Mouse (Mus musculus): ENCODE data around the gene Ap1s1. TPM values are rescaled to one million over a fixed set of nuclear protein-coding genes. Genes with fewer than 3 reads are reported as not detected.

Gene Ap1s1
- polyA plus RNA-seq, 1 experiment from 2014 or later, result 214 TPM

DNA sequence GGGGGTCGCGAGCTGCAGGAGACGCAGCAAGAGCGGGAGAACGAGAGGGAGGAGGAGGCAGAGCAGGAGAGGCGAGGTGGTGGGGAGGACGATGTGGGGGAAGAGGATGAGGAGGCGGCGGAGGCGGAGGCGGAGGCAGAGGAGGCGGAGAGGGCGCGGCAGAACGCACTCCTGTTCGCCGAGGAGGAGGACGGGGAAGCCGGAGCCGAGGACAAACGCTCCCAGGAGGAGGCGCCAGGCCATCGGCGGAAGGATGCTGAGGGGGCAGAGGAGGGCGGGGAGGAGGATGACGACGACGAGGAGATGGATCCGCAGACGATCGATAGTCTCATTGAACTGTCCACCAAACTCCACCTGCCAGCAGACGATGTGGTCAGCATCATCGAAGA lies 13.9 kb downstream of the Ap1s1 start:
- H3K9me3 ChIP-seq, result no peaks in the 10 kb centered on the region
- under 1% methylated on average over 33 of the region's 33 CpGs for WGBS
- H3K4me2 ChIP-seq (replicated peaks), result peak overlapping the region; percentile 97
- H3K4me3 ChIP-seq, result peak overlapping the region; percentile 52
- H3K27ac ChIP-seq (replicated peaks), result no peak overlapping the region
- H3K36me3 ChIP-seq, result peaks cover 18% of the 10 kb centered on the region
- peak overlapping the region; percentile 55; the same call in 1 of the 2 replicates for H3K9ac ChIP-seq (replicated peaks)
- peaks cover 41% of the 10 kb centered on the region for H3K4me1 ChIP-seq
- peaks cover 71% of the 10 kb centered on the region for H3K27me3 ChIP-seq
- ATAC-seq (ENCODE audit: low FRiP score, low read depth), result no peak

DNA sequence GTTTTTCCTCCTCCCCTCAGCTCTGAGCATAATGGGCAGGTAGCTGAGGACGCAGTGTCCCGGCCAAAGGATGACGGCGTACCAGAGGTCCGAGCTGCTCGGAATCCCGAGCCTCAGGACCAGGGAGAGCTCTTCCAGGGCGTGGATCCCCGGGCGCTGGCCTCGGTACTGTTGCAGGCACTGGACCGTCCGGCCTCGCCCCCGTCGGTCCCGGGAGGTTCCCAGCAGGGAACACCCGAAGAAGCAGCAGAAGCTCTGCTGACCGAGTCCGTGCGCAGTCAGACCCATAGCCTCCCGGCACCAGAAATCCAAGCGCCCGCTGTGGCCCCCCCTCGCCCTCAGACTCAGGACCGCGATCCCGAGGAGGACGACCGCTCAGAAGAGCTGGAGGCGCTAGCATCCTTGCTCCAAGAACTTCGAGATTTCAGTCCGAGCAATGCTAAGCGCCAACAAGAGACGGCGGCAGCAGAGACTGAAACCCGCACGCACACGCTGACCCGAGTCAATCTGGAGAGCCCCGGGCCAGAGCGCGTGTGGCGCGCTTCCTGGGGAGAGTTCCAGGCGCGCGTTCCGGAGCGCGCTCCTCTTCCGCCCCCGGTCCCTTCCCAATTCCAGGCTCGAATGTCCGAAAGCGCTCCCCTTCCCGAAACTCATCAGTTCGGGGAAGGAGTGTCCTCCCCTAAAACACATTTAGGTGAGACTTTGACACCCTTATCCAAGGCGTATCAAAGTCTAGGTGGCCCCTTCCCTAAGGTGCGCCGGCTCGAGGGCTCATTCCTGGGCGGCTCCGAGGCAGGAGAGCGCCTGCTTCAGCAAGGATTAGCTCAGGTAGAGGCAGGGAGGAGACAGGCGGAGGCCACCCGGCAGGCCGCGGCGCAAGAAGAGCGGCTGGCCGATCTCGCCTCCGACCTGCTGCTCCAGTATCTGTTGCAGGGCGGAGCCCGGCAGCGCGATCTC lies 14.6 kb downstream of the Ap1s1 start:
- Histone ChIP-seq H3K4me2 (replicated peaks) (peak overlapping the region; percentile 97), H3K27ac (replicated peaks) (no peak overlapping the region), H3K27me3 (peaks cover 78% of the 10 kb centered on the region), H3K4me1 (peaks cover 41% of the 10 kb centered on the region), H3K4me3 (peak overlapping the region; percentile 52), H3K9me3 (no peaks in the 10 kb centered on the region), H3K9ac (replicated peaks) (peak overlapping the region; percentile 55; the same call in 1 of the 2 replicates), H3K36me3 (peaks cover 11% of the 10 kb centered on the region)
- WGBS, result under 1% methylated on average over 78 of the region's 78 CpGs
- ATAC-seq (ENCODE audit: low FRiP score, low read depth), result no peak

DNA sequence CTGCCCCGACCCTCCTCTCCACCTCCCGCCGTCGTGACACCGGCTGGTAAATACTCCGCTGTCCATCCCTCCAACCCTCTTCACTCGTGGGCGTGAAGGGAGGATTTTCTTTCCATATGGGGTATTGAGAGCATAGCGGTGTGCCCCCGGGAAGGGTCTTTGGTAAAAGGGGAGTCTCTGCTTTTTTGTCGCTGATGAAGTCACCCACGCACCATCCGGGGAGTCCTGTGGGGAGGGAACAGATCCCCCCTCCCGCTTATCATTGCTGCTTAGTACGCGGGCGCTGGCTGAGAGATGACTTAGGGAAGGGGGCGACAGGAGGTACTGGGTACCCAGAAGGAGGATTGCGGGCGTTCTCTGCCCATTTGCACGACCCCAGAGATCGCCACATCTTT lies 15.5 kb downstream of the Ap1s1 start:
- H3K4me2 ChIP-seq (replicated peaks), result peak overlapping the region; percentile 97
- peaks cover 41% of the 10 kb centered on the region for H3K4me1 ChIP-seq
- H3K9ac ChIP-seq (replicated peaks), result no peak overlapping the region
- H3K4me3 ChIP-seq, result peak overlapping the region; percentile 52
- H3K36me3 ChIP-seq, result 0 out of 2 replicates have a peak, but pooled peaks cover 3% of the 10 kb centered on the region
- H3K27me3 ChIP-seq, result peaks cover 87% of the 10 kb centered on the region
- no peak overlapping the region for H3K27ac ChIP-seq (replicated peaks)
- no peak for ATAC-seq (ENCODE audit: low FRiP score, low read depth)
- WGBS, result 11% methylated on average over 22 of the region's 22 CpGs
- no peaks in the 10 kb centered on the region for H3K9me3 ChIP-seq

DNA sequence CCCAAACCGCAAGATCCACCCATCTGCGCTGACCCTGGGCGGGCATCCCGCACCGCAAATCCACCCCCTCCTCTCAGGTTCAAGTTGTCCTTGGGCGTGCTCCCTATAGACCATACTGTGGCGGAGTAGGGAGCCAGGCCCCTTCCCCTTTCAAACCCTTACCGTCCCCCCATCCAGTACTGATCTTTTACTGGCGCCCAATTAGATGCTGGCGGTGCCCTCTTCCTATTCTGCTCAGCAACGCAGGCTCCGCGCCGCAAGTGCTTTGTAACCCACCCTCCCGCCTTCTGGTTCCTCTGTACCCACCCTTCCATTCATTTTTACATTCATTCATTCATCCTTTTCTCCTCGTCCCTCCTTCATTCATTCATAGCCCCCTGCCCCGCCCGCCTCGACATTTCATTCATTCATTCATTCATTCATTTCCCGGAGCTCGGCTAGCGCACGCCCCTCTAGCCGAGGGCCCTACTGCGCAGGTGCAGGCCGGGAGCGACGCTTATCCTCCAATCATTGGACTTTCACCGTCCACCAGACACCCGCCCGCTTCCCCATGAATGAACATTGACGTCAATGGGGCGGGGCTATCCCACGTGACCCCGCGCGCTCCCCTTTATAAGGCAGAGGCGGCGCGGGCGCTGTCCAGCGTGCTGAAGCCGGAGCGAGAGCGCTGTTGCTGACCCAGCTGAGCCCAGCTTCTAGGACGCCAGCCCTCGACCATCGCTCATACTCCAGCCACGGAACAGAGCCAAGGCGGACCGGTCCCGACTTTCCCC lies 16.1 kb downstream of the Ap1s1 start:
- Histone ChIP-seq H3K27ac (replicated peaks) (no peak overlapping the region), H3K4me3 (peak overlapping the region; percentile 52), H3K27me3 (peaks cover 93% of the 10 kb centered on the region), H3K4me1 (peaks cover 45% of the 10 kb centered on the region), H3K36me3 (0 out of 2 replicates have a peak, but pooled peaks cover under 1% of the 10 kb centered on the region), H3K4me2 (replicated peaks) (peak overlapping the region; percentile 97), H3K9me3 (no peaks in the 10 kb centered on the region), H3K9ac (replicated peaks) (peak overlapping the region; percentile 37; the same call in 1 of the 2 replicates)
- WGBS, result under 1% methylated on average over 52 of the region's 52 CpGs
- peak; percentile 74 for ATAC-seq (ENCODE audit: low FRiP score, low read depth)

DNA sequence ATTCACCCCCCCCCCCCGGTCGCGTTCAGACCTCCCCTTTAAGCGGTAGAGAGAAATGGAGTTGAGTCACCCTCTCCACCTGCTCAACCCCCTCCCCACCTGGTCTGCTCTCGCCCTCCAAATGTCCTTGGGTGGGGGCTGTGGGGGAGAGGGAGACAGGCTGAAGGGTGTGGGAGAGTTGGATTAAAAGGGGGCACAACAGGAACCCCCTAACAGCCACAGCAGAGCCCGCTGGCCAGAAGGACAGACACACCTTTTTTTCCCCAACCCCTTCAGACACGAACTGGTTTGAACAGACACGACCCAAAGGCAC lies 16.7 kb downstream of the Ap1s1 start:
- H3K4me3 ChIP-seq, result peak overlapping the region; percentile 52
- H3K9me3 ChIP-seq, result no peaks in the 10 kb centered on the region
- WGBS, result 0% methylated on average over 8 of the region's 8 CpGs
- H3K27me3 ChIP-seq, result peaks cover 95% of the 10 kb centered on the region
- no peak overlapping the region for H3K27ac ChIP-seq (replicated peaks)
- ATAC-seq (ENCODE audit: low FRiP score, low read depth), result peak; percentile 1; the same call in 1 of the 2 replicates
- H3K36me3 ChIP-seq, result no peaks in the 10 kb centered on the region
- H3K4me1 ChIP-seq, result peaks cover 47% of the 10 kb centered on the region
- peak overlapping the region; percentile 37; the same call in 1 of the 2 replicates for H3K9ac ChIP-seq (replicated peaks)
- peak overlapping the region; percentile 97 for H3K4me2 ChIP-seq (replicated peaks)

DNA sequence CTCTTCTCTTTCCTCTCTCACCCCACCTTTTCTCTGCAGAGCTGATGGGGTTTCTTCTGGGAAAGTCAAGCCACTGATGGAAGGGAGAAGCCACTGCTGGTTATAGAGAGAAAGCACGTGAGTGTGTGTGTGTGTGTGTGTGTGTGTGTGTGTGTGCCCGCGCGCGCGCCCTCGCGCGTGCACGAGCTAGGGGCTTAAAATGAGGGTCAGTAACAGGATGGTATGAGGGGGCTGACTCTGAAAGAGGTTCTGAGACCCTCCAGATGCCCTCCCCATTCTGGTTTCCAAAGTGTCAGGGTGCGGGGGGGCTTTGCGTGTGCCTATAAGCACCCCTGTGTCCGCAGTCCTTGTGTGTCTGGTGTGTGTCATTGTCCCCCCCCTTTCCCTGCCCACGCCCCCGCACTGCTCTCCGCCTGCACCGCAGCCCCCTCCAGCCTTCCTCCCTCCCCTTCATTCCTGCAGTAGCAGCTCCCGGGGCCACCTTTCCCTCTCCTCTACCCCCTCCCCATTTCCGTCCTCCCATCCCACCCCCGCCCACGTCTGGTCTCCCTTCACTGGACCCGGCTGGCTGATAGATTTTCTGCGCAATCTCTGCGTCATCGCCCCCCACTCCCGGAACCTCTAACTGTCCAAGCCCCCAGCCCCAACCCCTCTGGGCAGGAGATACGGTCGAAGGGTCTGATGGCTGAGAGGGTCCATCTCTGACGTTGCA lies 17.2 kb downstream of the Ap1s1 start:
- Histone ChIP-seq H3K36me3 (no peaks in the 10 kb centered on the region), H3K27ac (replicated peaks) (no peak overlapping the region), H3K4me2 (replicated peaks) (peak overlapping the region; percentile 97), H3K9me3 (no peaks in the 10 kb centered on the region), H3K4me1 (peaks cover 47% of the 10 kb centered on the region), H3K9ac (replicated peaks) (peak overlapping the region; percentile 37; the same call in 1 of the 2 replicates), H3K4me3 (peak overlapping the region; percentile 12; the same call in 1 of the 2 replicates), H3K27me3 (peaks cover 95% of the 10 kb centered on the region)
- no peak; the same call in 1 of the 2 replicates for ATAC-seq (ENCODE audit: low FRiP score, low read depth)
- WGBS, result 4% methylated on average over 28 of the region's 29 CpGs

DNA sequence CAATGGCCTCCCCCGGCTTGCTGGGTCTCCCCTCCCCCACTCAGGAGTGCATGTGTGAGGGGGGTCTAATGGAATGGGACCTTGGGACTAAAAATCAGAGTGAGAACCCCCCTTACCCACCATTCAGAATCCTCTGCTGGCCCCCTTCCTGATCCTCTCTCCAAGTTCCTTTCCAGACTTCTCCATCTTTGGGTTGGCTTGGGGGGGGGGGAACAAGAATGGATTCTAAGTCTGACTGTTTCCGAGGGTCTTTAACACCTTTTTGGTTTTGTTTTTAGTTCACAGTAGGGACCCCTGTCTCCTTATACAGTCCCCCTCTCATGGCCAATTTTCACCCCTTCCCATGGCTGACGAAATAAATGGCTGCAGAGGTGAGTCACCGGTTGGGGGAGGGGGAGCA lies 19.8 kb downstream of the Ap1s1 start, which contains the start of gene Vgf:
TSS of gene Vgf (plus strand) at position 301 of the 400 bp plus-strand sequence.
- H3K4me3 ChIP-seq, result 0 out of 2 replicates have a peak within 1 kb of the TSS, but pooled peaks have one; percentile 10
- no peak for ATAC-seq (ENCODE audit: low FRiP score, low read depth)
- 43% methylated on average over 4 of the region's 4 CpGs for WGBS
- H3K4me2 ChIP-seq (replicated peaks), result peak within 1 kb of the TSS; percentile 41
- peaks cover 28% of the 10 kb centered on the region for H3K4me1 ChIP-seq
- H3K36me3 ChIP-seq, result no peaks in the 10 kb centered on the region
- peaks cover 71% of the 10 kb centered on the region for H3K27me3 ChIP-seq
- no peak within 1 kb of the TSS for H3K9ac ChIP-seq (replicated peaks)
- no peaks in the 10 kb centered on the region for H3K9me3 ChIP-seq
- no peak within 1 kb of the TSS for H3K27ac ChIP-seq (replicated peaks)

DNA sequence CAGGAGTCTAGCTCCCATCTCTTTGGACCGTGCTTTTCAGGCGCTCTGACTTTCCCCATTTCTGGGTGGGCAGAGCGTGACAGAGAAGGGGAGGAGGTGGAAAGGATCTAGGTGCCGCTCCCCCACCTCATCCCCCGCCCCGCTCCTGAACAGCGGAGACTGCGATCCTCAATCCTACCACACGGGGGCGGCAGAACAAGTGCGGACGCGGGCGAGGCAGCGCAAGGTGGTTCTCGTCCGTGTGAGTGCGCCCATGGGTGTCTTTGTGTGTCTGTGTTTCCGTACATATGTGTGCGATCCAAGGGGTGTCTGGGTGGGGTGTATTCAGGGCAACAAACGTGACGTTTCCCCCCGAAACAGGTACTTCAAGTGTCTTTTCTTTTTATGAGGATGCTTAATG lies 20.8 kb downstream of the Ap1s1 start:
- no peaks in the 10 kb centered on the region for H3K9me3 ChIP-seq
- ATAC-seq (ENCODE audit: low FRiP score, low read depth), result no peak
- no peak overlapping the region for H3K27ac ChIP-seq (replicated peaks)
- WGBS, result under 1% methylated on average over 23 of the region's 23 CpGs
- H3K27me3 ChIP-seq, result peaks cover 61% of the 10 kb centered on the region
- H3K4me1 ChIP-seq, result peaks cover 20% of the 10 kb centered on the region
- 0 out of 2 replicates have a peak overlapping the region, but pooled peaks have one; percentile 10 for H3K4me3 ChIP-seq
- no peak overlapping the region for H3K9ac ChIP-seq (replicated peaks)
- peak overlapping the region; percentile 41 for H3K4me2 ChIP-seq (replicated peaks)
- H3K36me3 ChIP-seq, result no peaks in the 10 kb centered on the region

DNA sequence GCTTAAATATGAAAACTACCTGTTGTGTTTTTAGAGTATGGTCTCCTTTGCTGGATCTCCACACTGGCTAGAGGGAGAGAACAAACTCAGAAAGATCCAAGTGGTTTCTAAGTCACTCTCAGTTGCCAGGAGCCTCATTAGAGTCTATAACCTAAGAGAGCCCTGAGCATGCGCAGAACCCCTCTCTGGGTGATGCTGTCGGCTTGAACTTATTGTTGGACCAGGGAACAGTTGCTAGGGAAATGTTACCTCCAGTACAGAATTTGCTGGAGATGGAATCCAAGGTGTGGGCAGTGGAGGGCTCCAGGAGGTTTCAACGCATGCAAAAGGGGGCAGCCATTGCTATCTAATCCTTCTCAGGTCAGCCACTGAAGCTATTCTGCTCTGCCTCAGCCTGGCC lies 21.6 kb downstream of the Ap1s1 start:
- Histone ChIP-seq H3K9ac (replicated peaks) (no peak overlapping the region), H3K9me3 (no peaks in the 10 kb centered on the region), H3K36me3 (no peaks in the 10 kb centered on the region), H3K4me2 (replicated peaks) (0 out of 2 replicates have a peak overlapping the region, but pooled peaks have one; percentile 41), H3K27me3 (peaks cover 55% of the 10 kb centered on the region), H3K4me1 (peaks cover 15% of the 10 kb centered on the region), H3K4me3 (no peak overlapping the region), H3K27ac (replicated peaks) (no peak overlapping the region)
- 52% methylated on average over 3 of the region's 3 CpGs for WGBS
- ATAC-seq (ENCODE audit: low FRiP score, low read depth), result no peak

DNA sequence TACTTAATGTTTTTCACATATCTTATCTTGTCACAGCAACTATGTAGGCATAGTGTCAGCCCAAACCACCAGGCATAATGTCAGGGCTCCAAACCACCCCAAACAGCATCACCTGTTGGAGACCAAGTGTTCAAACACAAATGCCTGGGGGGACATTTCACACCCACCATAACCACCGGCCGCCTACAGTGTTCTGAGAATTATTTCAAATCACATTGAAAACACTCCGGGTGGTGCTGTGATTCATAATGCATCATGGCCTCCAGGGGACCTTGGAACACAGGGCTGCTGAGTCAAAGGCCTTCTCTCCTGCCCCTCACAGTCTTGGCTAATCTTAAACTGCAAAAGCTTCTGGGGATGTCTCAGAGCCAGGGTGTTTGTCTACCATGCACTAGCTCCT lies 30.0 kb downstream of the Ap1s1 start:
- H3K9me3 ChIP-seq, result 0 out of 2 replicates have a peak, but pooled peaks cover 5% of the 10 kb centered on the region
- no peak for ATAC-seq (ENCODE audit: low FRiP score, low read depth)
- no peak overlapping the region for H3K27ac ChIP-seq (replicated peaks)
- 90% methylated on average over 3 of the region's 3 CpGs for WGBS
- H3K36me3 ChIP-seq, result no peaks in the 10 kb centered on the region
- no peak overlapping the region for H3K9ac ChIP-seq (replicated peaks)
- no peaks in the 10 kb centered on the region for H3K4me1 ChIP-seq
- H3K4me2 ChIP-seq (replicated peaks), result no peak overlapping the region
- no peak overlapping the region for H3K4me3 ChIP-seq
- no peaks in the 10 kb centered on the region for H3K27me3 ChIP-seq

DNA sequence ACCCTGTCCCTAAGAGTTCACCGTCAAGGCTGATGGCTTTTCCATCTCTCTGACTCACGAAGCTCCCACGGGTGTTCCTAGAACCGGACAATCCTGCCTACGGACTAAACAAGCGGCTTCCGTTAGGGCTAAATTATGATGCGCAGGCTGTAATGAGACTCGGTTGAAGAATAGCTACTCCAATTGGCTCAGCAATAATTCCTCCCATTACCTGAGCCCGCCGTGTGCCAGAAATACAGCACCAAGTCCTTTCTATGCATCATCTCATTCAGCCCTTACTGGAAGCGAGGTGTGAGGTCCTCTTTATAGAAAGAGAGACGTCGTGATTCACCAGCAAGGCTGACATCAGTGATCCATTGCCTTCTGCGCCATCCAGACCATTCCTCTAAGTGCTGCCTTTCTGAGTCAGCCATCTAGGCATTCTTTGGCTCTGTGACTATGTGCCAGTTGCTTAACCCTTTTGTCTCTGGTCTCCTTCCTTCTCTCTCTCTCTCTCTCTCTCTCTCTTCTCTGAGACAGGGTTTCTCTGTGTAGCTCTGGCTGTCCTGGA lies 33.5 kb downstream of the Ap1s1 start:
- H3K4me3 ChIP-seq, result no peak overlapping the region
- H3K9ac ChIP-seq (replicated peaks), result no peak overlapping the region
- H3K4me1 ChIP-seq, result no peaks in the 10 kb centered on the region
- no peak for ATAC-seq (ENCODE audit: low FRiP score, low read depth)
- H3K27ac ChIP-seq (replicated peaks), result no peak overlapping the region
- H3K4me2 ChIP-seq (replicated peaks), result no peak overlapping the region
- WGBS, result 85% methylated on average over 15 of the region's 15 CpGs
- 0 out of 2 replicates have a peak, but pooled peaks cover 3% of the 10 kb centered on the region for H3K27me3 ChIP-seq
- H3K36me3 ChIP-seq, result no peaks in the 10 kb centered on the region
- H3K9me3 ChIP-seq, result 0 out of 2 replicates have a peak, but pooled peaks cover 5% of the 10 kb centered on the region
